Mouse (Mus musculus) ES-E14 (cell line): ENCODE measurements around the gene Bpifc. TPM values are rescaled to one million over a fixed set of nuclear protein-coding genes. Genes with fewer than 3 reads are reported as not detected.

Experiments used
- DNase-seq: peaks from one replicate; pipeline ENCODE4 v3.0.0-alpha.2; 2013; ENCODE audit warnings: low read depth, low spot score
- H3K27ac ChIP-seq: 2 replicates; pipeline ENCODE4 v1.5.1; 2012; ENCODE audit warnings: low read depth, mild to moderate bottlenecking, low read length, moderate library complexity, mixed read lengths; ENCODE audit not compliant: poor library complexity, insufficient read depth, severe bottlenecking
- H3K36me3 ChIP-seq: 2 replicates; pipeline ENCODE4 v1.6.1; 2012; ENCODE audit warnings: mild to moderate bottlenecking, low read length, moderate library complexity, mixed read lengths; ENCODE audit not compliant: control insufficient read depth, poor library complexity, insufficient read depth, severe bottlenecking
- H3K4me1 ChIP-seq, 2 experiments: fragments of 150-350 bp in 1 of 2; sonication (generic) in 1 of 2; 2 replicates each; pipeline ENCODE4 v1.6.1; 2012; ENCODE audit warnings: low read length in 2 of 2, mild to moderate bottlenecking in 1 of 2, mixed read lengths in 1 of 2; ENCODE audit not compliant: control insufficient read depth in 2 of 2, insufficient read depth in 2 of 2, poor library complexity in 1 of 2
- H3K4me3 ChIP-seq, 2 experiments: fragments of 150-350 bp in 1 of 2; sonication (generic) in 1 of 2; 2 replicates each; pipeline ENCODE4 v1.5.1; 2012; ENCODE audit warnings: low read length in 2 of 2, low read depth in 1 of 2, mild to moderate bottlenecking in 1 of 2, mixed read lengths in 1 of 2; ENCODE audit not compliant: insufficient read depth in 1 of 2, poor library complexity in 1 of 2, severe bottlenecking in 1 of 2
- H3K9ac ChIP-seq: 2 replicates; pipeline ENCODE4 v1.6.1; 2012; ENCODE audit warnings: low read depth, mild to moderate bottlenecking, low read length, mixed read lengths; ENCODE audit not compliant: poor library complexity, insufficient read depth, severe bottlenecking
- H3K9me3 ChIP-seq: fragments of 150-350 bp; sonication (generic); 2 replicates; pipeline ENCODE4 v1.6.1; 2012; ENCODE audit warnings: low read depth, mild to moderate bottlenecking, low read length; ENCODE audit not compliant: control insufficient read depth, insufficient read depth
- CHD2 ChIP-seq: IDR thresholded peaks from 2 replicates; pipeline ENCODE4 v1.6.1; 2014; ENCODE audit warnings: mild to moderate bottlenecking, low read depth, low read length, inconsistent platforms
- HCFC1 ChIP-seq: IDR thresholded peaks from 2 replicates; pipeline ENCODE4 v1.6.1; 2012; ENCODE audit warnings: low read length, inconsistent platforms, borderline replicate concordance; ENCODE audit not compliant: insufficient read depth
- MAFK ChIP-seq: IDR thresholded peaks from 2 replicates; pipeline ENCODE4 v1.6.1; 2014; ENCODE audit warnings: mild to moderate bottlenecking, low read depth, low read length, inconsistent platforms; ENCODE audit not compliant: insufficient read depth
- ZC3H11A ChIP-seq: IDR thresholded peaks from 2 replicates; pipeline ENCODE4 v1.6.1; 2012; ENCODE audit warnings: low read depth, mild to moderate bottlenecking, inconsistent platforms, low read length, borderline replicate concordance
- ZNF384 ChIP-seq: IDR thresholded peaks from 2 replicates; pipeline ENCODE4 v1.6.1; 2012; ENCODE audit warnings: low read depth, low read length, inconsistent platforms
- in situ Hi-C, 2 experiments: fragments of 600-800 bp; cut with MboI; formaldehyde crosslinking; loops; one replicate each; pipeline ENCODE4 v1.15.1; 2025; ENCODE audit warnings: low sequenced_read_pairs in 2 of 2, inconsistent platforms in 1 of 2; ENCODE audit not compliant: unreplicated experiment in 2 of 2
- total RNA-seq: library from RNA; depleted of rRNA; stranded (reverse); fragments of 300-350 nt; gene quantifications from 2 replicates; pipeline ENCODE4 v1.2.3, GENCODE M21; 2012; rRNA removed

Bpifc gene
- not detected in 2 replicates for total RNA-seq

GRCm38 (mm10) chr10:86011781-86012180, at the start of gene Bpifc:
TSS of gene Bpifc (minus strand) at chr10:86011895.
- TF ChIP-seq MAFK: no peak
- no peak for TF ChIP-seq HCFC1
- no peak for TF ChIP-seq CHD2
- TF ChIP-seq ZC3H11A: no peak
- no peak for TF ChIP-seq ZNF384

GRCm38 (mm10) chr10:86060267-86060666, 48.6 kb upstream of the Bpifc start:
- Histone ChIP-seq H3K36me3 (no peaks in the 10 kb centered on the region), H3K4me3 (no peak overlapping the region), H3K4me1 (no peaks in the 10 kb centered on the region; a peak in 1 of 4 replicates), H3K9ac (no peak overlapping the region), H3K9me3 (no peaks in the 10 kb centered on the region), H3K27ac (no peak overlapping the region)
- in situ Hi-C loops: loop anchor here (10.0 kb wide), 1 partner anchor 405 kb away; no protein-coding TSS in a partner anchor
- DNase-seq: no peak
- TF ChIP-seq ZC3H11A: no peak
- TF ChIP-seq MAFK: no peak
- no peak for TF ChIP-seq CHD2
- no peak for TF ChIP-seq HCFC1
- no peak for TF ChIP-seq ZNF384

More at GRCm38 (mm10) chr10:86011781-86012180, at the start of gene Bpifc:
- no peak within 1 kb of the TSS for H3K9ac ChIP-seq
- no peak for DNase-seq
- H3K9me3 ChIP-seq: no peaks in the 10 kb centered on the region
- no peaks in the 10 kb centered on the region for H3K36me3 ChIP-seq
- H3K4me1 ChIP-seq: no peaks in the 10 kb centered on the region; a peak in 1 of 4 replicates
- H3K4me3 ChIP-seq: no peak within 1 kb of the TSS
- H3K27ac ChIP-seq: no peak within 1 kb of the TSS
- in situ Hi-C loops: no loop called here

GRCm38 (mm10) chr10:86057712-86058111, 46.0 kb upstream of the Bpifc start:
- Histone ChIP-seq H3K36me3 (no peaks in the 10 kb centered on the region; the same call in 1 of the 2 replicates), H3K4me1 (no peaks in the 10 kb centered on the region; a peak in 1 of 4 replicates), H3K9me3 (no peaks in the 10 kb centered on the region), H3K4me3 (no peak overlapping the region), H3K27ac (no peak overlapping the region), H3K9ac (no peak overlapping the region)
- in situ Hi-C loops: no loop called here
- no peak for DNase-seq
- TF ChIP-seq CHD2 (no peak), ZC3H11A (no peak), MAFK (no peak), HCFC1 (no peak), ZNF384 (no peak)

GRCm38 (mm10) chr10:86057286-86057685, 45.6 kb upstream of the Bpifc start:
- H3K36me3 ChIP-seq: no peaks in the 10 kb centered on the region; the same call in 1 of the 2 replicates
- no peak for DNase-seq

More at GRCm38 (mm10) chr10:86057286-86057685, 45.6 kb upstream of the Bpifc start:
- TF ChIP-seq MAFK: no peak
- no peak for TF ChIP-seq ZNF384
- no peak for TF ChIP-seq ZC3H11A
- no peak for TF ChIP-seq HCFC1
- no peak for TF ChIP-seq CHD2
- Histone ChIP-seq H3K4me3 (no peak overlapping the region), H3K27ac (no peak overlapping the region), H3K4me1 (no peaks in the 10 kb centered on the region; a peak in 1 of 4 replicates), H3K9me3 (no peaks in the 10 kb centered on the region), H3K9ac (no peak overlapping the region)
- in situ Hi-C loops: no loop called here
